Mouse (Mus musculus) embryo, embryonic 11.5 days (tissue): ENCODE data around the gene Palm3.

Experiments used
- DNase-seq: peaks from one replicate; pipeline ENCODE4 v3.0.0-alpha.2; 2012; ENCODE audit warnings: low read depth, low spot score

Palm3 gene

DNA sequence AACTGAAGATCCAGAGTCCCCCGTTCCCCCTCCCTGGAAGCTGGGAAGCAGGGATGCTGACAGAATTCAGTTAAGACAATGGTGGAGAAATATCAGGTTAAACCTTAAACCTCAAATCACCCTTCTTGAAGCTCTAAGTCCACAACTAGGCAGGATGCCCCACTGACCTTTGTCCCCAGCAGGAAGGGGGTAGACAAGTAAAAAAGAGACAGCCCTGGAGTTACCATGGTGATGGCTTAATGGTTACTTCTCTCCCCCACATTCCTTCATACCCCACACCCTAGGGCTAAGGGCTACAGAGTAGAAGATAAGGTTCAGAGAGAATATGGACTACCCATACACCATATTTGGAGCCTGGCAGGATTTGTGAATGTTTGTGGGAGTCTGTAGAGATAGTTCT is 2.4 kb downstream of the Palm3 start:
- DNase-seq, result no peak

DNA sequence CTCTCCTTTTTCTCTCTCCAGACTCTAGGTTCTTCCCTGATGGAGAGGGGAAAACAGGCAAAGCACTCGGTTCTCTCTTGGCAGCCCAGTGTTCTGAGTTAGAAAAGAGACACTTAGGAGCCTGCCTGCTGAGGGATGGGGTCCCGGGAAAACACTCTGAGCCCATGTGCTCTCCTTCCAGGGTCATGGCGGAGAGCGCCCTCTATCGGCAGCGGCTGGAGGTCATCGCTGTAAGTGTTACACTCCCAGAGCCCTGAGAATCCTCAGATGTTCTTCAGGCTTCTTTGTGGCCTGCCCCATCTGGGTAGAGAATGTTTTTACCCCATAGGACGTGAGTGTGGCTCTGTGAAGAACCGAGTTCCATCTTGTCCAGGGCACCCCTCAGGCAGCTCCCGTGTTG is 2.9 kb downstream of the Palm3 start:
- DNase-seq, result no peak

DNA sequence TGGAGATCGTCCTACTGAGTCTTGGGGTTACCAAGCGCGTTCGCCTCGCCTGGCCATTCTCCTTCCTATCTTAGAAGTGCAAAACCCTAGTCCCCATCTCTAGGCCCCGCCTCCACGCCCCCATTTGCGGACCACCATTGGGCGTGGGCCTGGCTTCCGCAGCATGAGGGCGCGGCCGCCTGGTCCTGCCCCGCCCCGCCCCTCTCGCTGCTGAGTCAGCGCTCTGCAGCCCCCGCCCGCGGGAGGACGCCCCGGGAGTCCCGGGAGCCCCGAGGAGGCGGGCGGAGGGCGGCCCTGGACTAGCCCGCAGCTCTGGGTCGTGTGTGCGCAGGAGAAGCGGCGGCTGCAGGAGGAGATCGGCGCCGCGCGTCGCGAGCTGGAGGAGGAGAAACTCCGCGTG is 4.6 kb downstream of the Palm3 start:
- peak; percentile 56 for DNase-seq

GRCm38 (mm10) chr8:84027449-84027848 is 6.2 kb downstream of the Palm3 start:
- DNase-seq, result no peak

DNA sequence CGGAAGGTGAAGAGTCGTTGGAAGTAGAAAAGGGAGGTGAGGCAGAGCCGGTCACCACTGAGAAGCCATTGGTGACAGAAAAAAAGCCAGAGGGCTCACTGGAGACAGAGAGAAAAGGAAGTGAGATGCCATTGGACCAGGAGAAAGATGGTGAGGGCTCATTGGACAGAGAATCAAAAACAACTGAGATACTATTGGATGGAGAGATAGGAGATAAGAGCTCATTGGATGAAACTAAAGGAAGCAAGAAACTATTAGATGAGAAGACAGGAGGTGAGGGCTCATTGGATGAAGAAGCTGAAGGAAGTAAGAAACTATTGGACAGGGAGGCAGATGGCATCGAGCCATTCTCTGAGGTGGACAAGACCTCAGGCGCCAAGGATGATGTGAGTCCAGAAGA is 8.0 kb downstream of the Palm3 start:
- no peak for DNase-seq

- DNase-seq, result no peak
Observed at GRCm38 (mm10) chr8:84032777-84033176, 11.5 kb downstream of the Palm3 start.

DNA sequence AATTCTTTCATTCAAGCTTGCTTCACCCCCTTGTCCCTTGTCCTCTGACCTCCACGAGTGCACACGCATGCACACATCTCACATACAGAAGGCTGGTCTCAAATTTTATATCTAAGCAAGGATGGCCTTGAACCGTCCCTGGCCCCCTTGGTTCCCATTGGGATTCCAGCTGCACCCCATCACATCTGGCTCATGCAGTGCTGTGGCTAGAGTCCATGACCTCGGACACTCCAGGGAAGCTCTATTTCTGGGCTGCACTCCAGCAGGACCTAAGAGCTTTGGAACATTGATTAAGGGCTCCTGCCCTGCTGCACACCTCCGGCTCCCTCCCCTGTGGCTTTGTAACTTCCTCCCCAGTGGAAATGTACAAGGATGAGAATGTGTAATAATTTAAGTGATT is 16.7 kb downstream of the Palm3 start:
- no peak for DNase-seq

GRCm38 (mm10) chr8:84039050-84039449 is 17.8 kb downstream of the Palm3 start:
- DNase-seq, result peak; percentile 69

DNA sequence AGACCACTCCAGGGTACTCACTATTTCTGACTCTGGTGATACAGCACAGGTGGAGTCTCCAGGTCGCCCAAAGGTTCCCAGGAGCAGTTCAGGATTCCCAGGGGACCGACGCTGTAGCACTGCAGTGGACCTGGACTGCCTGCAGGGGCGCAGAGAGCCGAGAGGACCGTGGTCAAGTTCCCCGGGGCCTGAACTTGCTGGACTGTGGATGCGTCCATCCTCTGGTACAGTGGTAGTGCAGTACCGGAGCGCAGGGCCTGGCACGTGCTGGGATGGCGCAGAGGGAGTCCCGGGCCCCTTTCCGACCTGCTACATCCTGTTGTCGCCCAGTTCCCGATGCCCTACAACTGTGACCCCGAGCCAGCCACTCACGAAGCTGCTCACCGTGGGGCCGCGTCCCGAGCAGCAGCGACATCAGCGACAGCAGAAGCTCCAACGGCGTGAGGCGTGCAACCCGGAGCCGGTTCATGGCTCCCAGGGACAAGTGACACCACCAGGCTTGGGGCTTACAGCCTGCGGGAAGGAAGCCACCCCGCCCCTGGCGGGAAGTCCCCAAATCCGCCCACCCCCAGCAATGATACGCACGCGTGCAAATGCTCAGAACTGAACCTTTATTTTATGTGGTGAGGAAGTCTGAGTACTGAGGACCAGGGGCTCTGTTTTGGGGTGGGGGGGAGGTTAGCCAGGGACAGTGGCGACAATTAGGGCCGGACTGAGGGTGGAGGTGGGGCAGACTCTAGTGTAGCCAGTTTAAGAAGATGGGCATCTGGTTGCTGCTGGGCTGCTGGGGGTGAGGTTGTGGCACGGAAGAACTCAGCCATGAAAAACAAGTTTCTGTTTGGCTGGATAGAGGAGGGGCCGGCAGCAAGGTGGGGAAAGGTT is 21.0 kb downstream of the Palm3 start, which contains the start of gene Il27ra:
TSS of gene Il27ra (minus strand) at position 524 of the 882 bp plus-strand sequence.
- DNase-seq, result peak; percentile 40

- DNase-seq, result no peak
Observed at GRCm38 (mm10) chr8:84042948-84043342, 21.7 kb downstream of the Palm3 start.

- no peak for DNase-seq
Observed at GRCm38 (mm10) chr8:84044103-84044502, 22.8 kb downstream of the Palm3 start.

DNA sequence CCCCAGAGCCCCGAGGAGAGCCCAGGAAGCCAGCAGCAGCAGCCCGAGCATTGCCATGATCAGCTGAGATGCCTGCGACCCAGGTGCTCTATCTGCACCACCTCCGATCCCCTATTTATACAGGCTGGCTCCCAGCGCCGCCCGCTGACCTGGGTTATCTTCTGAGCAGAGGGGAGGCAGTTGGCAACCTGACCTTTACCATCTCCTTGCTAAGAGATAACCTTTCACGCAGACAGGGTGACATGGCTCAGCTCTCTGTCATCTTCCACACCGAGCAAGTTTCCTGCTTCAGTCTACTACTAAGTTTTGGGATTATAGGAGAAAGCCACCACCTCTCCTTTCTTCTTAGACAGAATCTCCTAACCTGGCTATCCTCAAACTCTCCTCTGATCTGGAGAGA is 23.6 kb downstream of the Palm3 start, which contains the start of gene Rln3:
TSS of gene Rln3 (minus strand) at position 101 of the 400 bp plus-strand sequence.
- no peak for DNase-seq

- no peak for DNase-seq
Observed at GRCm38 (mm10) chr8:84046505-84046904, 25.2 kb downstream of the Palm3 start.

DNA sequence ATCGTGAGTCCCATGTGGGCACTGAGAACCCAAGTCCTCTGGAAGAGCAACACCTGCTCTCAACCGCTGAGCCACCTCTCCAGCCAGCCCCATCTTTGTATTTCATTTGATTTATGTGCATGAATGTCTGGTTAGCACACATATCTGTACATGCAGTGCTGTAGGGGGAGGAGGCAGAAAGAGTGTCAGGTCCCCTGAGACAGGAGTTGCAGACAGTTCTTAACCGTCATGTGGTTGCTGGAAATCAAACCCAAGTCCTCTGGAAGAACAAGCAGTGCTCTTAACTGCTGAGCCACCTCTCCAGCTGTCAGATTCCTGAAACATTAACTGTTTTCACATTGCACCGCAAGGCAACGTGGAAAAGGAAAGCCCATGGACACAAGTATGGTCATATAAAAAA is 26.9 kb downstream of the Palm3 start:
- no peak for DNase-seq

DNA sequence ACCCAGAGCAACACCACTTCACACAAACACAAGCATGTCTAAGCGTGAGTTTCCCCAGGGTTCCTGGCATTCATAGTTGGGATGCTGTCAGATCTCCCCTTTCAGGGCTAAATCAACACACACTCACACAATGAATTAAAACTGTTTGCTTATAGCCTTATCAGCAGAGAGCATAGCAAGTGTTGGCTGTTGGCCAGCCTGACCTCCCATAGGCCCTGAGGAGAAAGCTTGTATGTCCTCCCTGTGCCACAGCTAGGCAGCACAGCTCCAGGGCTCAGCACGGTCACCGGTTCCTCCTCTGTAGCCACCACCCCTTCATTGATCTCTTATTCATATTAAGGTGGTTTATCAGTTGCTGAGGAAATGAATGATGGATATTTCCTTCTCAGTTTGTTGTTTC is 31.5 kb downstream of the Palm3 start:
- DNase-seq, result no peak

DNA sequence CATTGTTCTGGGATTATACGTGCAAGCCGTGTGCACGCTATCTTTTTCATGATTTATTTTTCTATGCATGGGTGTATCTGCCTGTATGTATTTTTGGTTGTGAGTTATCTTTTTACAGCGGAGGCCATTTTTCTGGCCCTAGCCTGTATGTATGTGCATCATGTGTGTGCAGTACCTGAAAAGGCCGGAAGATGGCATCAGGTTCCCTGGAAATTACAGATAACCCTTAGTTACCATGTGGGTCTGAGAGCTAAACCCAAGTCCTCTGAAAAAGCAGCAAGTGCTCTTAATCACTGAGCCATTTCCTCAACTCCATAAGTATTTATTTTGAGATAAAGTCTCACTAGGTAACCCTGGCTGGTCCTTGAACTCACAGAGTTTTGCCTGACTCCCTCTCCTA is 32.0 kb downstream of the Palm3 start:
- DNase-seq, result no peak

DNA sequence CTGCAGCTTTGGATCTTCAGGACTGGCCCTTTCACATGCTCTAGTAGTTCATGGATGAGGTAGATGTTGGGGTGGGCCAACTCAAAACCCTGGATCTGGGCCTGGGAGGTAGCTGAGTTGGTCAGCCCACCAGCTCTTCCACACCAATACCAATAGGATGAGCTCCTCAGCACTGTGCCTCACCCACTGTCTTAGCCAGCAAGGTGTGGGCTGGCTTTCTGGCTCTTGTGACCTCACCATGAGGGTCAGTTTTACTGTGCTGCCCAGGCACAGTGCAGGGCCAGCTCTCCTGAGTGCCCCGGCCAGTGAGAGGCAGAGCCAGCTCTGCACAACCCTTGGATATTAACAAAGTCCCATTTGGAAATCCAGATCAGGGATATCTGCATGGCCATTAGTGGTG is 36.6 kb downstream of the Palm3 start:
- no peak for DNase-seq

DNA sequence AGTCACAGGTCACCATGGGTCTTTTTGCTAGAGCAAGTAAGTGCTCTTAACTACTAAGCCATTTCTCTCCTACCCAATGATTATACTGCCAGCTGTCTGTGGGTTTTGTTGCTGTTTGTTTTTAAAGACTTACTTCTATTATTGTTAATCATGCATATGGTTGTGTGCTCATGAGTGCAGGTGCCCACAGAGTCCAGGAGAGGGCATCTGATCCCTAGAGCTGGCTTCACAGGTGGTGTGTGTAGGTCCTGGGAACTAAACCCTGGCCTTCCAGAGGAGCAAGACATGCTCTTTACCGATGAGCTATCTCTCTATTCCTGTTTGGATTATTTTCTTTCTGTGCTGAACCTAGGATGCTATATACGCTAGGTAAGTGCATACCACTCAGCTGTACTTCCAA is 38.0 kb downstream of the Palm3 start:
- DNase-seq, result no peak

GRCm38 (mm10) chr8:84060245-84060644 is 39.0 kb downstream of the Palm3 start:
- no peak for DNase-seq

DNA sequence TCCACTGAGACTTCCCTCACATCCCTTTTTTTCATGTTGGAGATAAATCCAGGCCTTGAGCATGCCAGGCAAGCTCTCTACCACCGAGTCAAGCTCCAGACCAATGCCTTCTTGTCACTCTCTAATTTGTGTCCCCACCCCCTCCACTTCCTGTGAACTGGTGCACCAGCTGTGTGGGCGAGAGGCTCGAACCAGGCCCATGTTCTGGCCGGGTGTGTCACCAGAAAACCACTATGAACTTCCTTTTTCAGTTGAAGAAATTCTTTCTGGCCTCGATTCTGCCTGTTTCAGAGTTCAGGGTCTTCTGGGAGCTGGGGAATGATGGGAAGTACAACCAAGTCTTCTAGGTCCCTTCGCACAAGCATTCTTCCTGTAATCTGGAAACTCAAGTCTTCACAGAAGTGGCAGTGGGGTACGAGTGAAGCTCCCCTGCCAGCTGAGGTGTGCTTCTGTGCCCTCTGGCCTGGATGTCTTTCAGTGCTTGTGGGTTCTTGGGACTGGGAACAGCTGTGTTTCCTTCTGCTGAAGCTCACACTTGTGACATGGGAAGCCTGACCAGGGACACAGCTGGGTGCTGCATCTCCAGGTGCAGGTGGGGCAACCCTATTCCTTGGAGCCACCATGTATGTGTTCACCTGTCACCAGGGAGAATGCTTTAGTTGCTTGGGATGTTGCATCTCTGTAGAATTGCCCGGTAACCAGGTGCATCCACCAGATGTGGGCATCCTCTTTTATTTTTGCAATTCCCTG is 42.8 kb downstream of the Palm3 start:
- no peak for DNase-seq

DNA sequence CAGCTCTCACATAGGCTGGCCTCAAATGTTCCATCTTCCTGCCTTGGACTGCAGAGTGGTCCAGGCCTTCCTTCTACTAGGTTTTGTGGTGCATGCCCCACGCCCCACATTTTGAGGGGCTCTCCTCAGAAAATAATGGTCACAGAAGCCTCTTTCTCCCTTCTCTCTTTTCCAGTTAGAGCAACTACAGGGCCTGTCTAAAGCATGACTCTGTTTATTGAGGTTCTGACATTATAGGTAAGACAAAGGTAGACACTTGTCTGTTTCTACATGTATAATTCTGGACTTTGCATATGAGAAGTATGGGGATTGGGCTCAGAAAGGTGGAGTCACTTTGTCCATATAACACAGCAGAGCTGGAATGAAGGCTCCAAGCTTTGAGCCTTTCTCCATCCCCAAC is 43.8 kb downstream of the Palm3 start, which contains the start of gene Gm10643:
TSS of gene Gm10643 (minus strand) at position 101 of the 400 bp plus-strand sequence.
- no peak for DNase-seq

GRCm38 (mm10) chr8:84065457-84066072 is 44.3 kb downstream of the Palm3 start:
- DNase-seq, result no peak
